Comparison of ENCODE assay signal across 9 mouse cellular contexts in genomic region chr16:86222997-86223396, GRCm38 (mm10).
DNase-seq lines count a peak whose midpoint lies in the region.
"Had no signal": no experiment of that assay in that cellular context is flagged by ENCODE, and none has a peak within 500 bp of the region (broad histone marks: within the 10 kb centered on the region; RNA-seq: fewer than 3 reads in every experiment).

No protein-coding gene starts in this region.

- peak; percentile 3 to 22 for DNase-seq in kidney, postnatal 36 days
- no peak for DNase-seq in kidney, adult 18-20 months
- peak; percentile 89 for DNase-seq in adipocyte (ENCODE audit: low spot score)
- DNase-seq in fibroblast of lung, adult 2 months (ENCODE audit: low read depth) = peak; percentile 81
- DNase-seq in layer of hippocampus, adult 9-11 months = peak; percentile 4
- DNase-seq in yolk sac, embryonic 10.5 days (ENCODE audit: low spot score) = no peak
- DNase-seq in thymus, postnatal 36 days = no peak
- DNase-seq: cerebellum, adult 2 months; thymus, postnatal 25 days had no signal

Comparison
In these comparisons a context has a peak if more than half of its experiments do, and no peak if none do; other contexts are left out.
1. DNase-seq: peak in kidney, postnatal 36 days (2 of 2), adipocyte (single experiment), fibroblast of lung, adult 2 months (single experiment) and layer of hippocampus, adult 9-11 months (single experiment); none in kidney, adult 18-20 months (single experiment), yolk sac, embryonic 10.5 days (single experiment) and thymus, postnatal 36 days (0 of 2).